Mouse (Mus musculus): ENCODE results near the gene Commd6. TPM values are rescaled to one million over a fixed set of nuclear protein-coding genes. Genes with fewer than 3 reads are reported as not detected.

The Commd6 gene
- polyA plus RNA-seq (2011; ENCODE audit: insufficient read depth, insufficient read length, low replicate concordance, missing spikeins) = 18.5 and 34.5 TPM in 2 replicates

- WGBS = 0% methylated on average over 39 of the region's 39 CpGs
- H3K4me3 ChIP-seq (replicated peaks; ENCODE audit: control insufficient read depth, low read depth, low read length) = peak within 1 kb of the TSS; percentile 80
- H3K4me1 ChIP-seq (ENCODE audit: control insufficient read depth, insufficient read depth, low read length) = no peaks in the 10 kb centered on the region
- peak within 1 kb of the TSS; percentile 57 for H3K27ac ChIP-seq (ENCODE audit: control insufficient read depth, insufficient read depth, low read depth, low read length, poor library complexity)
- peak; percentile 88 for TF ChIP-seq POLR2A (IDR thresholded peaks at IDR 0.05; ENCODE audit: borderline replicate concordance, control insufficient read depth, low read depth, low read length)
- TF ChIP-seq CTCF (IDR thresholded peaks at IDR 0.05; ENCODE audit: control insufficient read depth, insufficient read depth, low read length) = no peak; the same call in 1 of the 2 replicates
These were observed at the start of gene Commd6 for GRCm38 (mm10) chr14:101640153-101640843. Gene Commd6 (minus strand): TSS chr14:101640686.

GRCm38 (mm10) chr14:101688406-101688805 is 47.9 kb upstream of the Commd6 start:
- no peak for TF ChIP-seq POLR2A (IDR thresholded peaks at IDR 0.05; ENCODE audit: borderline replicate concordance, control insufficient read depth, low read depth, low read length)
- Histone ChIP-seq H3K4me3 (replicated peaks; ENCODE audit: control insufficient read depth, low read depth, low read length) (no peak overlapping the region), H3K4me1 (ENCODE audit: control insufficient read depth, insufficient read depth, low read length) (no peaks in the 10 kb centered on the region), H3K27ac (ENCODE audit: control insufficient read depth, insufficient read depth, low read depth, low read length, poor library complexity) (no peak overlapping the region)
- 84% methylated on average over 2 of the region's 2 CpGs for WGBS

- no peak overlapping the region for H3K27ac ChIP-seq (ENCODE audit: control insufficient read depth, insufficient read depth, low read depth, low read length, poor library complexity)
- H3K4me3 ChIP-seq (replicated peaks; ENCODE audit: control insufficient read depth, low read depth, low read length) = no peak overlapping the region
- H3K4me1 ChIP-seq (ENCODE audit: control insufficient read depth, insufficient read depth, low read length) = no peaks in the 10 kb centered on the region
- 89% methylated on average over 6 of the region's 6 CpGs for WGBS
- no peak for TF ChIP-seq CTCF (IDR thresholded peaks at IDR 0.05; ENCODE audit: control insufficient read depth, insufficient read depth, low read length)
- no peak for TF ChIP-seq POLR2A (IDR thresholded peaks at IDR 0.05; ENCODE audit: borderline replicate concordance, control insufficient read depth, low read depth, low read length)
These were observed 47.2 kb upstream of the Commd6 start for GRCm38 (mm10) chr14:101687696-101688095.

GRCm38 (mm10) chr14:101672226-101672625 is 31.7 kb upstream of the Commd6 start:
- Histone ChIP-seq H3K4me3 (replicated peaks; ENCODE audit: control insufficient read depth, low read depth, low read length) (no peak overlapping the region), H3K4me1 (ENCODE audit: control insufficient read depth, insufficient read depth, low read length) (no peaks in the 10 kb centered on the region), H3K27ac (ENCODE audit: control insufficient read depth, insufficient read depth, low read depth, low read length, poor library complexity) (no peak overlapping the region)
- TF ChIP-seq POLR2A (IDR thresholded peaks at IDR 0.05; ENCODE audit: borderline replicate concordance, control insufficient read depth, low read depth, low read length) (no peak), CTCF (IDR thresholded peaks at IDR 0.05; ENCODE audit: control insufficient read depth, insufficient read depth, low read length) (no peak)
- 70% methylated on average over 1 of the region's 1 CpGs for whole genome bisulfite sequencing

GRCm38 (mm10) chr14:101668626-101669025 is 28.1 kb upstream of the Commd6 start:
- WGBS = 93% methylated on average over 7 of the region's 7 CpGs
- Histone ChIP-seq H3K4me1 (ENCODE audit: control insufficient read depth, insufficient read depth, low read length) (no peaks in the 10 kb centered on the region), H3K27ac (ENCODE audit: control insufficient read depth, insufficient read depth, low read depth, low read length, poor library complexity) (no peak overlapping the region), H3K4me3 (replicated peaks; ENCODE audit: control insufficient read depth, low read depth, low read length) (no peak overlapping the region)
- TF ChIP-seq CTCF (IDR thresholded peaks at IDR 0.05; ENCODE audit: control insufficient read depth, insufficient read depth, low read length) (no peak), POLR2A (IDR thresholded peaks at IDR 0.05; ENCODE audit: borderline replicate concordance, control insufficient read depth, low read depth, low read length) (no peak)

- Histone ChIP-seq H3K4me3 (replicated peaks; ENCODE audit: control insufficient read depth, low read depth, low read length) (no peak overlapping the region), H3K4me1 (ENCODE audit: control insufficient read depth, insufficient read depth, low read length) (peaks cover 1% of the 10 kb centered on the region; the same call in 1 of the 2 replicates), H3K27ac (ENCODE audit: control insufficient read depth, insufficient read depth, low read depth, low read length, poor library complexity) (no peak overlapping the region)
- no peak for TF ChIP-seq CTCF (IDR thresholded peaks at IDR 0.05; ENCODE audit: control insufficient read depth, insufficient read depth, low read length)
- TF ChIP-seq POLR2A (IDR thresholded peaks at IDR 0.05; ENCODE audit: borderline replicate concordance, control insufficient read depth, low read depth, low read length) = no peak
- WGBS = 80% methylated on average over 5 of the region's 5 CpGs
These were observed 26.1 kb upstream of the Commd6 start for GRCm38 (mm10) chr14:101666536-101666935.

- H3K4me1 ChIP-seq (ENCODE audit: control insufficient read depth, insufficient read depth, low read length) = peaks cover 1% of the 10 kb centered on the region; the same call in 1 of the 2 replicates
- no peak overlapping the region for H3K27ac ChIP-seq (ENCODE audit: control insufficient read depth, insufficient read depth, low read depth, low read length, poor library complexity)
- TF ChIP-seq CTCF (IDR thresholded peaks at IDR 0.05; ENCODE audit: control insufficient read depth, insufficient read depth, low read length) = no peak
- TF ChIP-seq POLR2A (IDR thresholded peaks at IDR 0.05; ENCODE audit: borderline replicate concordance, control insufficient read depth, low read depth, low read length) = no peak
- 89% methylated on average over 7 of the region's 7 CpGs for WGBS
- no peak overlapping the region for H3K4me3 ChIP-seq (replicated peaks; ENCODE audit: control insufficient read depth, low read depth, low read length)
These were observed 25.6 kb upstream of the Commd6 start for GRCm38 (mm10) chr14:101666056-101666455.

GRCm38 (mm10) chr14:101664274-101664673 is 23.8 kb upstream of the Commd6 start:
- TF ChIP-seq POLR2A (IDR thresholded peaks at IDR 0.05; ENCODE audit: borderline replicate concordance, control insufficient read depth, low read depth, low read length) = no peak
- TF ChIP-seq CTCF (IDR thresholded peaks at IDR 0.05; ENCODE audit: control insufficient read depth, insufficient read depth, low read length) = no peak
- Histone ChIP-seq H3K27ac (ENCODE audit: control insufficient read depth, insufficient read depth, low read depth, low read length, poor library complexity) (no peak overlapping the region), H3K4me1 (ENCODE audit: control insufficient read depth, insufficient read depth, low read length) (peaks cover 1% of the 10 kb centered on the region; the same call in 1 of the 2 replicates), H3K4me3 (replicated peaks; ENCODE audit: control insufficient read depth, low read depth, low read length) (no peak overlapping the region)
- WGBS = 72% methylated on average over 3 of the region's 3 CpGs

All from bone marrow, adult 2 months (tissue).